Mouse (Mus musculus) CH12.LX (cell line): Measurements from ENCODE around the gene Gm9. TPM values are rescaled to one million over a fixed set of nuclear protein-coding genes. Genes with fewer than 3 reads are reported as not detected.
A peak's percentile ranks its signal among the peaks of the same experiment; 100 is the strongest.

Experiments
- DNase-seq: peaks from one replicate; pipeline ENCODE4 v3.0.0-alpha.2; 2013; ENCODE audit errors: extremely low read depth
- H3K27ac ChIP-seq: 2 replicates; pipeline ENCODE4 v1.5.1; 2012; ENCODE audit warnings: low read depth, mild to moderate bottlenecking, control low read depth, moderate library complexity; ENCODE audit not compliant: insufficient read depth
- H3K27me3 ChIP-seq: replicated peaks from 2 replicates; pipeline ENCODE3; 2012; ENCODE audit warnings: inconsistent platforms
- H3K36me3 ChIP-seq, 2 experiments: replicated peaks in 1 of 2; 2 replicates each; pipeline versions ENCODE3 to v1.6.1; 2012; ENCODE audit warnings: inconsistent platforms in 1 of 2, low read length in 1 of 2, mild to moderate bottlenecking in 1 of 2, mixed read lengths in 1 of 2, moderate library complexity in 1 of 2; ENCODE audit not compliant: control insufficient read depth in 1 of 2, insufficient read depth in 1 of 2
- H3K4me1 ChIP-seq, 2 experiments: 2 replicates each; pipeline ENCODE4 v1.6.1; 2012; ENCODE audit warnings: inconsistent platforms in 1 of 2, moderate library complexity in 1 of 2; ENCODE audit not compliant: insufficient read depth in 2 of 2, control insufficient read depth in 1 of 2
- H3K4me2 ChIP-seq: 2 replicates; pipeline ENCODE4 v1.6.1; 2012; ENCODE audit warnings: low read depth, mild to moderate bottlenecking, control low read depth; ENCODE audit not compliant: poor library complexity, insufficient read depth, severe bottlenecking
- H3K4me3 ChIP-seq, 3 experiments: fragments of 150-350 bp in 1 of 3; sonication (generic) in 1 of 3; replicated peaks in 1 of 3; 2 replicates each; pipeline versions ENCODE3 to v1.5.1; 2011 to 2012; ENCODE audit warnings: low read depth in 2 of 3, low read length in 2 of 3, mild to moderate bottlenecking in 2 of 3, moderate library complexity in 2 of 3, control low read depth in 1 of 3, improper control_type of control experiment in 1 of 3, inconsistent platforms in 1 of 3, mixed read lengths in 1 of 3; ENCODE audit not compliant: poor library complexity in 1 of 3
- H3K79me2 ChIP-seq: replicated peaks from 2 replicates; pipeline ENCODE4 v1.6.1; 2012; ENCODE audit warnings: mild to moderate bottlenecking, moderate library complexity; ENCODE audit not compliant: control insufficient read depth, poor library complexity, insufficient read depth, severe bottlenecking; ENCODE audit errors: extremely low read depth
- H3K9ac ChIP-seq: 2 replicates; pipeline ENCODE4 v1.6.1; 2012; ENCODE audit warnings: low read depth, mild to moderate bottlenecking, control low read depth, moderate library complexity; ENCODE audit not compliant: insufficient read depth
- H3K9me3 ChIP-seq: replicated peaks from 2 replicates; pipeline ENCODE3; 2012; ENCODE audit warnings: low read length, inconsistent platforms, mixed read lengths
- BHLHE40 ChIP-seq: IDR thresholded peaks from 2 replicates; pipeline ENCODE4 v1.6.1; 2011; ENCODE audit warnings: mild to moderate bottlenecking, low read depth, low read length, improper control_type of control experiment
- CHD1 ChIP-seq: IDR thresholded peaks from 2 replicates; pipeline ENCODE4 v1.6.1; 2012; ENCODE audit warnings: low read depth, low read length, improper control_type of control experiment, inconsistent platforms
- CHD2 ChIP-seq: IDR thresholded peaks from 2 replicates; pipeline ENCODE4 v1.6.1; 2011; ENCODE audit warnings: low read length, improper control_type of control experiment
- CTCF ChIP-seq, 2 experiments: IDR thresholded peaks in 1 of 2; conservative IDR thresholded peaks in 1 of 2; 2 replicates each; pipeline ENCODE4 v1.5.1; 2011 to 2012; ENCODE audit warnings: low read depth in 2 of 2, low read length in 2 of 2, improper control_type of control experiment in 1 of 2, inconsistent platforms in 1 of 2, mild to moderate bottlenecking in 1 of 2, moderate library complexity in 1 of 2
- ELF1 ChIP-seq: IDR thresholded peaks from 2 replicates; pipeline ENCODE4 v1.6.1; 2014; ENCODE audit warnings: low read depth, mild to moderate bottlenecking, inconsistent platforms, low read length, improper control_type of control experiment
- ETS1 ChIP-seq: conservative IDR thresholded peaks from 2 replicates; pipeline ENCODE4 v1.6.1; 2012; ENCODE audit warnings: low read depth, mild to moderate bottlenecking, inconsistent platforms, low read length, improper control_type of control experiment, moderate library complexity
- GABPA ChIP-seq: IDR thresholded peaks from 2 replicates; pipeline ENCODE4 v1.6.1; 2012; ENCODE audit warnings: low read depth, low read length, improper control_type of control experiment, inconsistent platforms; ENCODE audit not compliant: insufficient replicate concordance
- HCFC1 ChIP-seq: IDR thresholded peaks from 2 replicates; pipeline ENCODE4 v1.6.1; 2012; ENCODE audit warnings: low read depth, mild to moderate bottlenecking, inconsistent platforms, low read length, improper control_type of control experiment
- IRF4 ChIP-seq: IDR thresholded peaks from 2 replicates; pipeline ENCODE4 v1.6.1; 2014; ENCODE audit warnings: low read depth, mild to moderate bottlenecking, inconsistent platforms, low read length, improper control_type of control experiment
- JUN ChIP-seq: IDR thresholded peaks from 2 replicates; pipeline ENCODE4 v1.6.1; 2011; ENCODE audit warnings: low read depth, mild to moderate bottlenecking, low read length, improper control_type of control experiment, moderate library complexity; ENCODE audit not compliant: insufficient read depth
- KAT2A ChIP-seq: IDR thresholded peaks from 2 replicates; pipeline ENCODE4 v1.6.1; 2012; ENCODE audit warnings: low read length, improper control_type of control experiment, inconsistent platforms; ENCODE audit not compliant: insufficient replicate concordance
- MEF2A ChIP-seq: IDR thresholded peaks from 2 replicates; pipeline ENCODE4 v1.6.1; 2014; ENCODE audit warnings: low read depth, mild to moderate bottlenecking, inconsistent platforms, low read length, improper control_type of control experiment, borderline replicate concordance
- MYC ChIP-seq: IDR thresholded peaks from 2 replicates; pipeline ENCODE4 v1.6.1; 2011; ENCODE audit warnings: low read depth, mild to moderate bottlenecking, improper control_type of control experiment, low read length
- NRF1 ChIP-seq: IDR thresholded peaks from 2 replicates; pipeline ENCODE4 v1.6.1; 2014; ENCODE audit warnings: low read depth, mild to moderate bottlenecking, inconsistent platforms, low read length, improper control_type of control experiment, moderate library complexity
- POLR2A ChIP-seq: IDR thresholded peaks from 2 replicates; pipeline ENCODE4 v1.6.1; 2011; ENCODE audit warnings: low read depth, mild to moderate bottlenecking, improper control_type of control experiment, low read length
- RAD21 ChIP-seq: IDR thresholded peaks from 2 replicates; pipeline ENCODE4 v1.6.1; 2011; ENCODE audit warnings: low read depth, mild to moderate bottlenecking, low read length, improper control_type of control experiment, moderate library complexity
- RCOR1 ChIP-seq: conservative IDR thresholded peaks from 2 replicates; pipeline ENCODE4 v1.6.1; 2012; ENCODE audit warnings: low read depth, mild to moderate bottlenecking, inconsistent platforms, low read length, improper control_type of control experiment
- SIN3A ChIP-seq: IDR thresholded peaks from 2 replicates; pipeline ENCODE4 v1.6.1; 2012; ENCODE audit warnings: low read length, improper control_type of control experiment, inconsistent platforms
- SMC3 ChIP-seq: IDR thresholded peaks from 2 replicates; pipeline ENCODE4 v1.6.1; 2011; ENCODE audit warnings: low read depth, low read length, improper control_type of control experiment
- UBTF ChIP-seq: IDR thresholded peaks from 2 replicates; pipeline ENCODE4 v1.6.1; 2012; ENCODE audit warnings: low read depth, mild to moderate bottlenecking, inconsistent platforms, low read length, improper control_type of control experiment, moderate library complexity
- ZC3H11A ChIP-seq: IDR thresholded peaks from 2 replicates; pipeline ENCODE4 v1.6.1; 2012; ENCODE audit warnings: low read depth, mild to moderate bottlenecking, inconsistent platforms, low read length, improper control_type of control experiment
- ZKSCAN1 ChIP-seq: IDR thresholded peaks from 2 replicates; pipeline ENCODE4 v1.6.1; 2012; ENCODE audit warnings: low read depth, inconsistent platforms, low read length, improper control_type of control experiment, borderline replicate concordance
- dilution Hi-C: fragments of 300-500 bp; cut with MboI; formaldehyde crosslinking; loops from 2 replicates; pipeline ENCODE4 v1.14.3; 2020; ENCODE audit warnings: low sequenced_read_pairs; ENCODE audit not compliant: extremely low pct_unique_long_range_greater_than_20kb, extremely low pct_ligation_motif_present
- in situ Hi-C: fragments of 300-500 bp; cut with MboI; formaldehyde crosslinking; loops from 3 replicates; pipeline ENCODE4 v1.14.3; 2019; ENCODE audit warnings: low sequenced_read_pairs, low pct_ligation_motif_present, low pct_unique_long_range_greater_than_20kb, mixed read lengths
- polyA plus RNA-seq: library from polyadenylated mRNA; unstranded; fragments of >175 nt; gene quantifications from 2 replicates; pipeline ENCODE4 v1.2.1, GENCODE M21; 2012; ENCODE audit warnings: low read depth; ENCODE audit not compliant: insufficient read length
- total RNA-seq, 2 experiments: library from RNA; depleted of rRNA; stranded (reverse); fragments of 300-350 nt in 1 of 2; fragments of >200 nt in 1 of 2; gene quantifications; 2 replicates each; pipeline ENCODE4 v1.2.3; 2012 to 2014

Gm9 gene
- total and polyA plus RNA-seq, 3 experiments = not detected

- dilution Hi-C loops = no loop called here
- in situ Hi-C loops = no loop called here
- H3K4me3 ChIP-seq = no peak within 1 kb of the TSS
- no peak within 1 kb of the TSS for H3K4me2 ChIP-seq
- no peaks in the 10 kb centered on the region for H3K36me3 ChIP-seq
- DNase-seq = no peak
- no peaks in the 10 kb centered on the region for H3K27me3 ChIP-seq
- TF ChIP-seq UBTF = no peak
- TF ChIP-seq SIN3A = no peak
- TF ChIP-seq RCOR1 = no peak
- TF ChIP-seq NRF1 = no peak
- no peak for TF ChIP-seq ZKSCAN1
- TF ChIP-seq KAT2A = no peak
- TF ChIP-seq POLR2A = no peak
- TF ChIP-seq MYC = no peak
- TF ChIP-seq JUN = no peak
- no peak for TF ChIP-seq CHD1
- TF ChIP-seq BHLHE40 = no peak
- TF ChIP-seq IRF4 = no peak
- no peak for TF ChIP-seq CHD2
- TF ChIP-seq ZC3H11A = no peak
- no peaks in the 10 kb centered on the region for H3K9me3 ChIP-seq
- H3K27ac ChIP-seq = no peak within 1 kb of the TSS
- no peak within 1 kb of the TSS for H3K9ac ChIP-seq
- peaks cover 0 to 5% of the 10 kb centered on the region in 2 experiments; a peak in 2 of 4 replicates for H3K4me1 ChIP-seq
- no peaks in the 10 kb centered on the region for H3K79me2 ChIP-seq
Measured at GRCm38 (mm10) chrX:37168742-37169141, 42.1 kb downstream of the Gm9 start, which contains the start of gene Akap14. Gene Akap14, minus strand, starts transcription at chrX:37168842.

GRCm38 (mm10) chrX:37167085-37167484 lies 43.8 kb downstream of the Gm9 start:
- DNase-seq = peak; percentile 62
- no peak overlapping the region for H3K27ac ChIP-seq
- H3K27me3 ChIP-seq = no peaks in the 10 kb centered on the region
- peaks cover 3 to 5% of the 10 kb centered on the region in 2 experiments; a peak in 3 of 4 replicates for H3K4me1 ChIP-seq
- dilution Hi-C loops (no loop called here), in situ Hi-C loops (no loop called here)
- H3K36me3 ChIP-seq = peaks cover 6% of the 10 kb centered on the region in 2 experiments
- no peaks in the 10 kb centered on the region for H3K79me2 ChIP-seq
- no peak overlapping the region for H3K9ac ChIP-seq
- TF ChIP-seq SMC3 (peak; percentile 36), GABPA (no peak), HCFC1 (no peak), ETS1 (no peak), CTCF (conservative IDR thresholded peaks at IDR 0.05 in 1 of 2, IDR thresholded peaks at IDR 0.05 in 1 of 2; ENCODE audit: low read depth in 2 of 2, low read length in 2 of 2) (peak; percentile 61 to 68; a peak in 3 of 4 replicates), RAD21 (peak; percentile 48), MEF2A (no peak), ELF1 (no peak)
- no peaks in the 10 kb centered on the region for H3K9me3 ChIP-seq
- H3K4me2 ChIP-seq = no peak overlapping the region
- H3K4me3 ChIP-seq = no peak overlapping the region
